Mouse (Mus musculus): Measurements from ENCODE around the gene Gnat2. TPM values are rescaled to one million over a fixed set of nuclear protein-coding genes. Genes with fewer than 3 reads are reported as not detected.

Gnat2 gene
- total RNA-seq, 2 experiments from 2014 or later = not detected

GRCm38 (mm10) chr3:108113591-108114289 lies 21.2 kb downstream of the Gnat2 start:
- DNase-seq (ENCODE audit: low spot score in 2 of 2) = no peak

DNA sequence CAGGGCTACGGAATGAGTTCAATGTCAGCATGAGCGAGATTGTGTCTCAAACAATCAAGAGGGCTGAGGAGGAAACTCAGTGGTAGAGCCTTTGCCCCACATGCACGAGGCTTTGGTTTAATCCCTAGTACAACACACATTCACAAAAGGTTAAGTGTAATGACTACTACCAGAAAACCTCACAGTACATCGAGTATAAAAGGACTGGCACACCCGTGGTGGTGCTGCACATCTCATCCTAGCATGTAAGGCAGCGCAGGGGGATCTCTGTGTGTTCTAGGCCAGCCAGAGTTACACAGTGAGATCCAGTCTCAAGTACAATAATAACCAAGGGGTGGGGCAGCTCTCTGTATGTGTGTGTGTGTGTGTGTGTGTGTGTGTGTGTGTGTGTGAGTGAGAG lies 24.9 kb downstream of the Gnat2 start:
- DNase-seq (ENCODE audit: low spot score in 2 of 2) = no peak

DNA sequence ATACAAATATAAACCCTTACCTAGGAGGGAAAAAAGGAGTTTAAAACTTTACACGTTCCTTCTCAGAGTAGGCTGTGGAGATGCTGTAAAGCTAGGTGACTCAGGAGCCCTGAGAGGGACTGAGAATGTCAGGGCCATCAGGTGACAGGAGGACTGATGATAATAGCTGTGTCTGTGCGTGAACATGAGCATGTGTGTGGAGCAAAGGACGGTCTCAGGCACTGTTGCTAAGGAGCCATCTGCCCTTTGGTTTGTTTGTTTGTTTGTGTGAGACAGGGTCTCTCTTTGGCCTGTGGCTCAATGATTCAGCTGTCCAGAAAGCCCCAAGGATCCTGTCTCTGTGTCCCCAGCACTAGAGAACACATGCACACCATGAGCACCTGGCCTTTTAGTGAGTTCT lies 28.5 kb downstream of the Gnat2 start:
- DNase-seq (ENCODE audit: low spot score in 2 of 2) = no peak

DNA sequence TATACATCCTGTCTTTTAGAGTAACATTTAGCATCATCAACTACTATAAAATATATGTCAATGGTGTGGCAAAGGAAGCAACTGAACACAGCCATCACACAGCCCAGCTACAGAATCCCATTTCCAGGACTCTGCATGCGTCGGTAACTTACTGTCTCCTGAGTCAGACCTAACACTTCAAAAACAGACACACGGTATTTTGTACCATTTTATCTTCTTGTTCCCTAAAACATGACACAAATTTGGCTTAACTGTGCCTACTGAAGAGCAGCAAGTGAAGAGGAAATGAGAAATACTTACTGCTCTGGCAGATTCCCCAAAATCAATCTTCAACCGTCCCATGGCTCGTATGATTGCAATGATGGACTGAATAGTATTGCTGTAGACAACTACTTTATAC lies 30.7 kb downstream of the Gnat2 start:
- no peak for DNase-seq (ENCODE audit: low spot score in 2 of 2)

DNA sequence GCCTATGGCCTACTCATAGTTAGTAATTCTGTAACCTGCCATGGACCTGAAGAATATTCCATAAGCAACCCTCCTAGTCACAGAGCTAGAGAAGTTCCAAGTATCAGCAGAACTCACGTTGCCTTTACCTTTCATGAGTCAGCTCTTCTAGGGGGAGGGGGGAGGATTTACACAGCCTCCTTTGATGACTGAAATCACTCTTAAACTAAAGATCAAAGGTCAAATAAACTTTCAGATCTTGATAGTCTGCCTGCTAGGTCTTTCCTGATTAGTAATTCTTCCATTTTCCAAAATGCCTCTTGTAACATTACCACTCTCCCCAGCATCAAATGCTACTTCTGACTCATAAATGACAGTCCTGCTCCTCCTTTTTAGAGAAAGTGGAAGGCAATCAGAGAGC lies 31.5 kb downstream of the Gnat2 start:
- no peak for DNase-seq (ENCODE audit: low spot score in 2 of 2)

DNA sequence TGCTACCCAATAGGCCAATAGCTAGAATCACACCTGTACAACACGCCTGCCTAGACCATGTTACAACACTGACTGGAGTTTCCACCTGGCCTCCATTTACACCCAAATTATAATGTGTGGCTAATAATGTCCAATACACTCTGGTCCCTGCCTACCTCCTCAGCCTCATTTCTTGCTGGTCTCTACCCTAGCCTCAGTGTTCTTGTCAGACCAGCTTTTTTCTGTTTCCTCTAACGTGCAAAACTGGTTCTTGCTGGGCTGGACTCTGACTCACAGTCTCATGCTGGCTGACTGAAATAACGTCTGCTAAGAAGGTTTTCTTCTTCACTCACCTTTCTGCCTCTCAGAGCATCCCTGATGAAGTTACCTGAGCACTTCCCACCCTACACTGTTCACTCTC lies 33.7 kb downstream of the Gnat2 start:
- DNase-seq (ENCODE audit: low spot score in 2 of 2) = no peak

DNA sequence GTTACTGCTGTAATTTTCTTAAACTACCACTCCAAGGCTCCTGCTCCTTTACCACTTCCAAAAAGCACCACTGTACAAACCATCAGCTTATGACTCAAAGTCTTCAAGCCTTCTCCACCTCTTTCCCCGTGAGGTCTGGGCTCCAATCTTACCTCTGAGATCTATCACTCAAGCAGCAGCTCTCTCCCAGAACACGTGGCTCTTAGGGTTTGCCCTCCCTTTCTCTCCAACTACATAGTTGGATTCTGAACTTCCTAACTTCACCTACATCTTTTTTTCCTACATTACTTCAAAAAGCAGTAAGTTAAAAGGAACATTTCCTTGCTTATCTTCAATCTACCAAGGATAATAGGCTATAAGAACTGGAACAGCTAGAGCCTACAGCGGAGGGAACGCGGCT lies 35.9 kb downstream of the Gnat2 start:
- DNase-seq (ENCODE audit: low spot score in 2 of 2) = no peak

- DNase-seq (ENCODE audit: low spot score in 2 of 2) = no peak
These were observed 36.8 kb downstream of the Gnat2 start for GRCm38 (mm10) chr3:108129367-108129766.

DNA sequence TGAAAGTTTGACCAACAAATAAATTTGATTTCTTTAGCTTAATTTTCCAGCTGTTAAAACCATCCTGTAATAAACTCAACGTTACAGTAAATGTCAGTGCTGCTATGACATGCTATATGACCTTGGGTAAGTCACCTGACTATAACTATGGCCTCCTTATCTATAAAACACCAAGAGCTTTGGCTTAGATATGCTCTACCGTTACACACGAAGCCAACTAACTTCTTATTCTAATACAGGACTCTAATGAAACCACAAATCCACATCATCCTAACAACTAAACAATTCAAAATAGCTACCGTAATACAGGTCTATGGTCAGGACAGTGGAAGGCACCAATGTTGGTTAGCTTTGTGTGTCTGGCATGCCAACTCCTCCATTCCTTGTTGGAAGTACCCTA lies 37.2 kb downstream of the Gnat2 start:
- no peak for DNase-seq (ENCODE audit: low spot score in 2 of 2)

- DNase-seq (ENCODE audit: low spot score in 2 of 2) = no peak
These were observed 38.6 kb downstream of the Gnat2 start for GRCm38 (mm10) chr3:108131216-108131615.

DNA sequence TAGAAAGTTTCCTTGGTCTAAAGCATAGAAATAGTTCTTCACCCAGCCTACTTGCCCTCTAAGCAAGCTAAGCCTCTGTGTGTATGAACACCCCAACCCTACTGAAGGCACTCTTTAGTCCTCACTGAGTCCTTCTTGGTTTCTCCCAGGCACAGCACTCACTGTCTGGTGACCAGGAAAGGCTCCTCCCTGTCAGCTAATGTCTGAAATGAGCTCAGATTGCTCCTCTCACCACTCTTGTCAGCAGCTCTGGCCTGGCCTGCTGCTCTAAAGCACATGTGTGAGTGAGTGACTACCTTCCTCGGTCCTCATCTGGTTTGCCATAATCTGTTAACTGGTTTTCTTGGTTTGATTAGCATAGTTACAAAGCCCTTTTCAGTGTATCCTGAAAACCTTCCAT lies 39.2 kb downstream of the Gnat2 start:
- DNase-seq (ENCODE audit: low spot score in 2 of 2) = no peak

- DNase-seq (ENCODE audit: low spot score in 2 of 2) = no peak
These were observed 39.9 kb downstream of the Gnat2 start for GRCm38 (mm10) chr3:108132484-108132883.

DNA sequence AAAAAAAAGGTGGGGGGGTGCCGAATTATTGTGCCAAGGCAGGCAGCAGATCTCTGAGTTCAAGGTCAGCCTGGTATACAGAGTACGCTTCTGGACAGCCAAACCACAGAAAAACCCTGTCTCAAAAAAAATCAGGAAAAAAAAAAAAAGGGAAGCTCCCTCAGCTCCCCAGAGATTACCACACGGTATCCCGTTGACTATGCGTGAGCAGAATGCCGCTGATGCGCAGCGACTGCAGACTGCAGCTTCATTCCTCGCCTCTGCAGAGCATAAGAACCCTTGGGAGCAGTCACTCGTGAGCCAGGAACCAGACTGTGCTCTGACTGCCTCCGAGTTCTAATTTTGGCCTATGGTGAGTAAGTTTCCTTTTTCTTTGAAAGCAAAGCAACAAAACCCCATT lies 42.1 kb downstream of the Gnat2 start:
- DNase-seq (ENCODE audit: low spot score in 2 of 2) = no peak

DNA sequence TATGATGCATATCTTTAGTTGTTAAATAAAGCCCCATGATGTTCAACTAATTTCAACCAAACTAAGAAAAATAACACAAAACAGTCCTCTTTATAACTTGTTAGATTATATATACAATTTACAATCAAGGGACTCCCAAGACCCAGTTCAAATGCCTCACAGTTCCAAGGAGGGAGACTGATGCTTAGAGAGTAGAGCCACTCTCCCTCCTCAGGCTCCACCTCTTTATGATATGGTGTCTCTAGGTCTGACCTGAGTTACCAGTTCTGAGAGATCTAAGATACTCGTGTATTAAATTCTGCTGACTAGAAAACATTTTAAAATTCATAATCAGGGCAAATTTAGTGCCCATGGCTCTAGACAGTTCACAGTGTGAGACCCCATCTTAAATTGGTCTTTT lies 46.5 kb downstream of the Gnat2 start:
- DNase-seq (ENCODE audit: low spot score in 2 of 2) = no peak

- DNase-seq (ENCODE audit: low spot score in 2 of 2) = no peak
These were observed 48.2 kb downstream of the Gnat2 start for GRCm38 (mm10) chr3:108140786-108141185.

DNA sequence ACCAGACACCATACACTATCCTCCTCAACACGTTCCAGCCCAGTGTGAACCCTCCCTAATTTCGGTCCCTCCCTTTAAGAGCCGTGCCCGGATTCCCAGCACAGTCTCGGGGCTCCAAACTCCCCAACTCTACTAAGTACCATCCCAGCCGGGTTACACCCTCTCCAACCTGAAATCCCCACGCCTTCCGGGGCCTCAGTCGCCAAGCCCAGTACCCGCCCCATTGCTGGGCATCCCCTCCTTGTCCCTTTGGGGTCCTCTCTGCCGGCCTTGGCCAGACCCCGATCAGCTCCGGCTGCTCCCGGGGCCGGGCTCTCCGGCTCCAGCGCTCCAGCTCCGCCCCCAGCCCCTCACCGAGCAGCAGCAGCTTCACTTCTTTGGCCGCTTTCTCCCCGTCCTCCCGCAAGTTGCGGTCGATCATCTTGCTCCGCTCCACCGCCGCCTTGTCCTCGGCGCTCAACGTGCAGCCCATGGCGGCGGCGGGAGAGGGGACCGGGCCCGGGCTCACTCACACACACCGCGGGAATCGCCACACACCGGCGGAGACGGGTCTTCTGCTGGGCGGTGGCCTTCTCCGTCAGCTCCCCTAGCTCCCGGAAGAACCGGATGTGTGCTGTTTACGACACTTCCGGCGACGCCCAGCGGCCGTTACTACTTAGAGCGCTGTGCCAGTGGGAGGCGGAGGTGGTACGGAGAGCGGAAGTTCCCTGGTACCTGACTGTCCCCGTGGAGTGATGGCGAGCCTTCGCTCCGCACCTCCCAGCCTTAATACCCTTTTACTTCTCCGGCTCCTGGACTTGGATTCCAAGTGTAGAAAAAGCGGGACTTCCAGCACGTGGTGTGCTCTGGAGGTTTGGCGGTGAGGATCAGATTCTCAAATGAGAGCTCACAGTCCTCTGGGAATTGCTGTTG lies 53.2 kb downstream of the Gnat2 start, which contains the start of gene Gnai3:
Gnai3 (minus strand) TSS at position 613 of the 912 bp plus-strand sequence.
- peak; percentile 88 to 91 for DNase-seq (ENCODE audit: low spot score in 2 of 2)

- DNase-seq (ENCODE audit: low spot score in 2 of 2) = no peak
These were observed 54.1 kb downstream of the Gnat2 start for GRCm38 (mm10) chr3:108146671-108147070.

GRCm38 (mm10) chr3:108147386-108148235 lies 55.0 kb downstream of the Gnat2 start:
- peak; percentile 82 to 94 for DNase-seq (ENCODE audit: low spot score in 2 of 2)
